Mouse (Mus musculus): ENCODE measurements around the gene Myo16. TPM values are rescaled to one million over a fixed set of nuclear protein-coding genes. Genes with fewer than 3 reads are reported as not detected.

Myo16 gene
- polyA plus RNA-seq, 1 experiment: not detected

DNA sequence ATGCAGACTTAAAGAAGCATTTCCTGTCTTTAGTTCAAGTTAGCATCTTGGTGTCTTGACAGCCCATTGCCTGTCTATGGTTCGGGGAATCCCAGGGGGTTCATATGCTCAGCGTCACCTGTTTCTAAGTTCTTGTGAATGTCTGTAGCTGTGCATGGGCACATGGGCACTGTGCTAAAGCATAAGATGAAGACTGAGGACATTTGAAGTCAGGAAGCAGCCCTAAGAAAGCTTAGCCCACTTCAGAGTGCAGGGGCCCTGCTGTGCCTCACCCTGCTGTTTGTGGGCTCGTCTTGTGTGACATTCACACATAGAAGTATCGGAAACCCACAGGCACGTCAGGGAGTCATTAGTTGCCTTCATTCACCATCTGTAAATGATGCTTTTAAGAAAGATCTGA is 308.6 kb downstream of the Myo16 start:
- WGBS: 82% methylated on average over 5 of the region's 5 CpGs

DNA sequence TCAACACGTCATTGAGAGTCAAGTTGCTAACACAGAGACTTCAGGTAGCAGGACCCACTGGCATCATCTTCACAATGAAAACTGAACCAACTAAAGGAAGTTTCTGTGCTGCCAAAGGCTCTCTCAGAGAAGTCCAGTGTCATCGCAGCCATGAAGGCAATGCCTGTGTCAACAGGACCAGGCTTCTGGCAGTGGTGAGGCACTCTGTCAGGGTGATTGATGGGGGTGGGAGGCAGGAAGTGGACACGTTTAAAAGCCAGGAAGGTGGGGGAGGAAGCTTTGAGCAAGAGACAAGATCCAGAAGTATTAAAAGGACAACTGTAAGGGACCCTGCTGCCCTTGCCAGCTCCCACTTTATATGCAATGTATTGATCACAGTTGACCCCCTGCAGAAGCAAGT is 314.8 kb downstream of the Myo16 start:
- H3K27ac ChIP-seq (ENCODE audit: insufficient read depth, low read depth, low read length): no peak overlapping the region
- H3K36me3 ChIP-seq (ENCODE audit: control insufficient read depth, insufficient read depth, low read length): no peaks in the 10 kb centered on the region
- 31% methylated on average over 3 of the region's 3 CpGs for WGBS
- H3K27me3 ChIP-seq (ENCODE audit: control insufficient read depth, insufficient read depth, low read length): no peaks in the 10 kb centered on the region
- H3K4me3 ChIP-seq (ENCODE audit: low read depth, low read length): no peak overlapping the region
- H3K4me1 ChIP-seq (ENCODE audit: control insufficient read depth, insufficient read depth, insufficient read length, low read length): no peaks in the 10 kb centered on the region
- TF ChIP-seq CTCF (IDR thresholded peaks at IDR 0.05; ENCODE audit: extremely low read depth, insufficient read length, insufficient replicate concordance, low read depth, low read length): no peak
- no peak for TF ChIP-seq POLR2A (IDR thresholded peaks at IDR 0.05; ENCODE audit: low read depth, low read length)

More for the DNA sequence above, 308.6 kb downstream of the Myo16 start:
- H3K4me1 ChIP-seq (ENCODE audit: control insufficient read depth, insufficient read depth, insufficient read length, low read length): no peaks in the 10 kb centered on the region
- TF ChIP-seq CTCF (IDR thresholded peaks at IDR 0.05; ENCODE audit: extremely low read depth, insufficient read length, insufficient replicate concordance, low read depth, low read length) (no peak), POLR2A (IDR thresholded peaks at IDR 0.05; ENCODE audit: low read depth, low read length) (no peak)
- no peaks in the 10 kb centered on the region for H3K36me3 ChIP-seq (ENCODE audit: control insufficient read depth, insufficient read depth, low read length)
- no peak overlapping the region for H3K27ac ChIP-seq (ENCODE audit: insufficient read depth, low read depth, low read length)
- H3K27me3 ChIP-seq (ENCODE audit: control insufficient read depth, insufficient read depth, low read length): no peaks in the 10 kb centered on the region
- no peak overlapping the region for H3K4me3 ChIP-seq (ENCODE audit: low read depth, low read length)

DNA sequence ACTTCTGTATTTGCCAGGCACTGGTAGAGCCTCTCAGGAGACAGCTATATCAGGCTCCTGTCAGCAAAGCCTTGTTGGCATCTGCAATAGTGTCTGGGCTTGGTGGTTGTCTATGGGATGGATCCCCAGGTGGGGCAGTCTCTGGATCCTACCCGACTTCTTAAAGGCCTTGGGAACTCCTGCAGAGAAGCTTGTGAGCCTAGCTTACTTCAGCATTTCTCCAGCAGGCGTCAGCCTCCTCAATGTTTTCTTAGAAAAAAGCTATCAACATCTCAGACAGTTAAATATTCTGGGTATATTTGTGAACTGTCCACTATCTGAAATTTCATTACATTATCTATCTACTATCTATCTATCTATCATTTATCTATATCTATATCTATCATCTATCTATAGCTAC is 315.9 kb downstream of the Myo16 start:
- Histone ChIP-seq H3K27ac (ENCODE audit: insufficient read depth, low read depth, low read length) (no peak overlapping the region), H3K4me3 (ENCODE audit: low read depth, low read length) (no peak overlapping the region), H3K27me3 (ENCODE audit: control insufficient read depth, insufficient read depth, low read length) (no peaks in the 10 kb centered on the region), H3K4me1 (ENCODE audit: control insufficient read depth, insufficient read depth, insufficient read length, low read length) (no peaks in the 10 kb centered on the region), H3K36me3 (ENCODE audit: control insufficient read depth, insufficient read depth, low read length) (no peaks in the 10 kb centered on the region)
- TF ChIP-seq POLR2A (IDR thresholded peaks at IDR 0.05; ENCODE audit: low read depth, low read length): no peak
- WGBS: 49% methylated on average over 2 of the region's 2 CpGs

DNA sequence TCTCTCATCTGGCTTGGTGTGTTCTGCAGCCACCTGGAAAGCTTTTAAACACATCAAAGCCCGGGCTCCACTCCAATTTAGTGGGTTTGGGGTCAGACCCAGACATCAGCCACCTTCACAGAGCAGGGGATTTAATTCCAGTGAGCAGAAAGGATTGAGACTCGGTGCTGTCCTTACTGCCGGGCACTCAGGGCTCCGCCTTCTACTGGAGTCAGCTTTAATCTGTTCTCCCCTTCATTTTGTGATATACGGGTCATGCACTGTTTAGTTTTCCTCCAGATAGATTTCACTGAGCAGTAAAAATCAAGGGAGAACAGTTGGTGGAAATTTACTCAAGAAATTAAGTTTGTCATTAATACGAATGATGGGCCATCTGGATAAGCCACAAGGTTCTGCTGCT is 316.6 kb downstream of the Myo16 start:
- no peaks in the 10 kb centered on the region for H3K27me3 ChIP-seq (ENCODE audit: control insufficient read depth, insufficient read depth, low read length)
- TF ChIP-seq POLR2A (IDR thresholded peaks at IDR 0.05; ENCODE audit: low read depth, low read length) (no peak), CTCF (IDR thresholded peaks at IDR 0.05; ENCODE audit: extremely low read depth, insufficient read length, insufficient replicate concordance, low read depth, low read length) (no peak)
- no peaks in the 10 kb centered on the region for H3K36me3 ChIP-seq (ENCODE audit: control insufficient read depth, insufficient read depth, low read length)
- H3K27ac ChIP-seq (ENCODE audit: insufficient read depth, low read depth, low read length): no peak overlapping the region
- no peaks in the 10 kb centered on the region for H3K4me1 ChIP-seq (ENCODE audit: control insufficient read depth, insufficient read depth, insufficient read length, low read length)
- WGBS: 40% methylated on average over 6 of the region's 6 CpGs
- no peak overlapping the region for H3K4me3 ChIP-seq (ENCODE audit: low read depth, low read length)

DNA sequence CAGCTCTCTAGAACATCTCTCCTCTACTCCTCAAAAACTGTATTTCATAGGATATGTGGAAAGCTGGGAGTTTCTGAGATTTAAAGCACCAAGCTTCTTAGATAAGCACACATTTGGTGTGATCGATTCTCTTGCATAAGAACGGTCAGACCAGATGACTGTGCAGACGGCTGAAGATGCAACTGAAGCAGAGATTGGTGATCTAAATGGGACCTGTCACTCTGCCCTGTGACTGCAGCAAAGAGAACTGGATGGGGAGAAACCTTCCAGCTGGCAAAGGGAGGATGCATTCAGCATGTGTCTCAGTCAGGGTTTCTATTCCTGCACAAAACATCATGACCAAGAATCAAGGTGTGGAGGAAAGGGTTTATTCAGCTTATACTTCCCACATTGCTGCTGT is 318.7 kb downstream of the Myo16 start:
- 79% methylated on average over 3 of the region's 3 CpGs for WGBS
- TF ChIP-seq CTCF (IDR thresholded peaks at IDR 0.05; ENCODE audit: extremely low read depth, insufficient read length, insufficient replicate concordance, low read depth, low read length) (no peak), POLR2A (IDR thresholded peaks at IDR 0.05; ENCODE audit: low read depth, low read length) (no peak)
- H3K4me1 ChIP-seq (ENCODE audit: control insufficient read depth, insufficient read depth, insufficient read length, low read length): no peaks in the 10 kb centered on the region
- H3K36me3 ChIP-seq (ENCODE audit: control insufficient read depth, insufficient read depth, low read length): no peaks in the 10 kb centered on the region
- H3K27ac ChIP-seq (ENCODE audit: insufficient read depth, low read depth, low read length): no peak overlapping the region
- no peaks in the 10 kb centered on the region for H3K27me3 ChIP-seq (ENCODE audit: control insufficient read depth, insufficient read depth, low read length)
- no peak overlapping the region for H3K4me3 ChIP-seq (ENCODE audit: low read depth, low read length)

DNA sequence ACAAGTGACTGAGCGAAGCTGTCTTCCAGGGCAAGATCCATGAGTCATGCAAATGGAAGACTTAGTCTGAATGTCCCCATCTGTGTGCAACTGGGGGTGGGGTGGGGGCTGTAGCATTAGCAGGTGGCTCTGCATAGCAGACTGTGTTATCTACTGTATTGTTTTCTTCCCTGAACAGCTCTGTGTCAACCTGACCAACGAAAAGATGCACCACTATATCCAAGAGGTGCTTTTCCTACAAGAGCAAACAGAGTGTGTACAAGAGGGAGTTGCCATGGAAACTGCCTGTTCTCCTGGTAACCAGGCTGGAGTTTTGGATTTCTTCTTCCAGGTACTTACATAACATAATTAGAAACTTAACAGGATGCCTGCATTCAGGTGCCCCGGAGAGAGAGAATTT is 320.7 kb downstream of the Myo16 start:
- H3K27me3 ChIP-seq (ENCODE audit: control insufficient read depth, insufficient read depth, low read length): no peaks in the 10 kb centered on the region
- no peak for TF ChIP-seq POLR2A (IDR thresholded peaks at IDR 0.05; ENCODE audit: low read depth, low read length)
- no peak for TF ChIP-seq CTCF (IDR thresholded peaks at IDR 0.05; ENCODE audit: extremely low read depth, insufficient read length, insufficient replicate concordance, low read depth, low read length)
- H3K4me3 ChIP-seq (ENCODE audit: low read depth, low read length): no peak overlapping the region
- H3K36me3 ChIP-seq (ENCODE audit: control insufficient read depth, insufficient read depth, low read length): no peaks in the 10 kb centered on the region
- 63% methylated on average over 3 of the region's 3 CpGs for WGBS
- H3K27ac ChIP-seq (ENCODE audit: insufficient read depth, low read depth, low read length): no peak overlapping the region
- H3K4me1 ChIP-seq (ENCODE audit: control insufficient read depth, insufficient read depth, insufficient read length, low read length): no peaks in the 10 kb centered on the region

DNA sequence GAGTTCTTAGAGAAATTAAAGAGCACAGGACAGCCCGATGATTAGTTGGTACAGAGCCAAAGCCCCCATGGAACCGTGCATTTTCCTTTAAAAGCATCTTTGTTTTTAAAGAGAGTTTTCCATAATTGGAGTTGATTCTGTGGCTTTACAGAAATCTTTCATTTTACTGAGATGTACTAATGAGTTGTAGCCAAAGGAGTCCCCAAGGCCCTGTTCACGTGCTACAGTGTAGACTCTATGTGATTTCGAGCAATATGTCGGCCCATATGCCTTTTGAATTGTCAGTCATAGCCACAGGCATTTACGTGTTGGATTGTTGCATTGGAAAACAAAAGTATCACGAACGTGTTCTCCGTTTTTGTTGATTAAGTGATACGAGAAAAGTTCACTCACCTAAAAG is 325.3 kb downstream of the Myo16 start:
- 88% methylated on average over 10 of the region's 10 CpGs for WGBS
- Histone ChIP-seq H3K27ac (ENCODE audit: insufficient read depth, low read depth, low read length) (no peak overlapping the region), H3K27me3 (ENCODE audit: control insufficient read depth, insufficient read depth, low read length) (no peaks in the 10 kb centered on the region), H3K4me3 (ENCODE audit: low read depth, low read length) (no peak overlapping the region), H3K4me1 (ENCODE audit: control insufficient read depth, insufficient read depth, insufficient read length, low read length) (no peaks in the 10 kb centered on the region), H3K36me3 (ENCODE audit: control insufficient read depth, insufficient read depth, low read length) (no peaks in the 10 kb centered on the region)
- TF ChIP-seq CTCF (IDR thresholded peaks at IDR 0.05; ENCODE audit: extremely low read depth, insufficient read length, insufficient replicate concordance, low read depth, low read length) (no peak), POLR2A (IDR thresholded peaks at IDR 0.05; ENCODE audit: low read depth, low read length) (no peak)

DNA sequence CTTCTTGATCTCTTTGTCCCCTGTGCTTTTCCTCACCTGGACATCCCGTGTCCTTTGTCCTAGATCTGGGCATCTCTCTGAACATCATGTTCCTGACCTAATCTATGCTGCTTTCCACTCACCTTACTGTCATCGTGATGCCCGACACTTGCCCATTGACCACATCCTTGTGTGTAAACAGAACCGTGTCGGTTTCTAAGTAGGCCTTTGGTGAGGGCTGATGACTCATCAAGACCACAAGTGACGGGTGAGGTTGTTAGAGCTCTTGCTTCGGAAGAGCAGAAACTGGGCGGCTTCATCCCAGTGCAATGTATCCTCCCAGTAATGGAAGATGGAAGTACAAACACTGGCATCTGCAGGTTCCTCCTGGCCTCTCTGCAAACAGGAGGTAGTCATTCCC is 327.1 kb downstream of the Myo16 start:
- TF ChIP-seq CTCF (IDR thresholded peaks at IDR 0.05; ENCODE audit: extremely low read depth, insufficient read length, insufficient replicate concordance, low read depth, low read length): no peak
- TF ChIP-seq POLR2A (IDR thresholded peaks at IDR 0.05; ENCODE audit: low read depth, low read length): no peak
- Histone ChIP-seq H3K27ac (ENCODE audit: insufficient read depth, low read depth, low read length) (no peak overlapping the region), H3K27me3 (ENCODE audit: control insufficient read depth, insufficient read depth, low read length) (no peaks in the 10 kb centered on the region), H3K36me3 (ENCODE audit: control insufficient read depth, insufficient read depth, low read length) (no peaks in the 10 kb centered on the region), H3K4me3 (ENCODE audit: low read depth, low read length) (no peak overlapping the region), H3K4me1 (ENCODE audit: control insufficient read depth, insufficient read depth, insufficient read length, low read length) (no peaks in the 10 kb centered on the region)
- 69% methylated on average over 8 of the region's 8 CpGs for WGBS

Measured in small intestine, adult 2 months (tissue).